Mouse (Mus musculus) erythroblast, embryonic 14.5 days (primary cell): ENCODE data around the gene Notch1.

Experiments
- GATA1 ChIP-seq: IDR thresholded peaks from 2 replicates; pipeline ENCODE4 v1.6.1; 2012; ENCODE audit warnings: low read length, inconsistent platforms, mixed read lengths
- TAL1 ChIP-seq: IDR thresholded peaks from 3 replicates; pipeline ENCODE4 v1.6.1; 2012; ENCODE audit warnings: low read length, inconsistent platforms, mixed read lengths

DNA sequence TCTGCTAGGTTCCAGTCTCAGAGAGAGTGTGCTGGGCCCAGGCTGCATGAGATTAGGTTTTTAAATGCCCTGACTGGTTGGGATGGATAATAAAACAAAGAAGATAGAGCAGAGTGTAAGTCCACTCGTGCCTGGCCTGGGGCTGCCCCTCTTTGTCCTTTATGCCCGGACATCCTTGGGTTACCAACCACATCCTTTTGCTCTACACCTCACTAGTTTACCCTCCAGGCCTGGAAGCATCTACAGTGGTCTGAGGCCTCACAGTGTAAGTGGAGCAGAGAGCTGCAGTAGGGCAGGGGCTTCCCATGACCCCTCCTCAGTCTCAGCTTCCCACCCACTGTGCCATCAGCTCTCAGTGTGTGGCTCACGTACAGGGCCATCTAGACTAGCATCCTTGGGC lies 17.7 kb upstream of the Notch1 start:
- TF ChIP-seq GATA1 (no peak), TAL1 (no peak)
